Mouse (Mus musculus) embryonic facial prominence, embryonic 10.5 days (tissue): Measurements from ENCODE around the gene Kif3b. TPM values are rescaled to one million over a fixed set of nuclear protein-coding genes. Genes with fewer than 3 reads are reported as not detected.
A peak's percentile ranks its signal among the peaks of the same experiment; 100 is the strongest.

Experiments
- DNase-seq: peaks from one replicate; pipeline ENCODE4 v3.0.0-alpha.2; 2017; ENCODE audit warnings: low spot score
- H3K27ac ChIP-seq: fragments of 300-500 bp; sonication (generic); replicated peaks from 2 replicates; pipeline ENCODE4 v1.5.1; 2016; ENCODE audit warnings: mild to moderate bottlenecking
- H3K27me3 ChIP-seq: fragments of 300-500 bp; sonication (generic); replicated peaks from 2 replicates; pipeline ENCODE4 v1.6.1; 2016; ENCODE audit warnings: low read depth, mild to moderate bottlenecking; ENCODE audit not compliant: poor library complexity, severe bottlenecking
- H3K36me3 ChIP-seq: fragments of 300-500 bp; sonication (generic); replicated peaks from 2 replicates; pipeline ENCODE4 v1.6.1; 2016; ENCODE audit warnings: mild to moderate bottlenecking, moderate library complexity
- H3K4me1 ChIP-seq: fragments of 300-500 bp; sonication (generic); 2 replicates; pipeline ENCODE4 v1.6.1; 2016
- H3K4me3 ChIP-seq: fragments of 300-500 bp; sonication (generic); 2 replicates; pipeline ENCODE4 v1.5.1; 2016; ENCODE audit warnings: mild to moderate bottlenecking, moderate library complexity
- H3K9me3 ChIP-seq: fragments of 300-500 bp; sonication (generic); 2 replicates; pipeline ENCODE4 v1.6.1; 2016; ENCODE audit warnings: mild to moderate bottlenecking
- WGBS: fragments of 180-500 bp; shearing (Covaris S2); methylation state at CpG from one replicate; pipeline ENCODE4 v1.1.7; 2016; 5-methylcytosine and 5-hydroxymethylcytosine counted together
- polyA plus RNA-seq: library from polyadenylated mRNA; unstranded; fragments of >200 nt; fragmentation: Nextera tagmentation; extraction: Ambion mirVana; gene quantifications from 2 replicates; pipeline ENCODE4 v1.2.1, GENCODE M21; 2016

Gene Kif3b
- polyA plus RNA-seq, 1 experiment from 2014 or later: 6.4 TPM

DNA sequence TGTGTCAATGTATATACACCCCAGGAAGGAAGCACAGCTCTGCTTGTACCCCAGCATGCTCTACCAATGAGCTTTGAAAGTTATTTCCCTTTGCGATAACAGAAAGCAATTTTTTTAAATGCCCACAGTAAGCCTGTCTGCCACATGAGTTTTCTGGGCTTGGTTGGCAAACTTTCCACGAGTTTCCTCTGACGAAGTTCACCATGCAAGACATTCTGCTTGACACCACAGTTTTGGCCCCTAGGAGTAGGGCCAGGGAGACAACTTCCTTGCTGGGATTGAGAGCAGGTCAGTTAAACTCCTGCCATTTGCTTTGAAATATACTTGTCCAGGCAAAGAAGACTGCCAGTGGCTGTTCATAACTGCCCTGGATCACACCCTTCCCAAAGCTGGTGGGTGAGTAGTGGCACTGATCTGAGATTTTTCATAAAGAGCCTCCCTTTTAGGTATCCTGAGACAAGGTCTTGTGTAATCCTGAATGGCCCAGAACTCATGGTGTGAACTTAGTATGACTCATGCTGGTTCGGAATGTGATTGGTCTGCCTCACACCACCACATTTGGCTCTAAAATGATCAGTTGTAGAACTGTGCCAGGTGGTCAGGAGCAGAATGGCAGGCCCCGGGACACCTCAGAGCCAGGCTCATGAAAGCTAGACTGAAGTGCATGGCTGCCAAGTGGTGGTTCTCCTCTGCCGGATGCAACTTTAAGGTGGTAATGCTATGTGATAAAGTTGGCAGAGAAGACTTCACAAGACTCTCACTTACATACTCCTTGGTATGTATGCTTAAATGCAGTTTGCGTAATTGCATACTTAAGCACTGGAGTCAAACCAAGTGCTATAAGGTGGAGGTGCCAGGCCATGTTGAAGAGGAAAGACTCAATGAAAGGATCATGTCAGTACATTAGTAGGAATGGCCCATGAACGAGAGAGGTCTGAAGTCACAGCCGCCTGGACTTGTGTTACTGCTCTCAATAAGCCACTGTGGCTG lies 47.4 kb downstream of the Kif3b start:
- 89% methylated on average over 9 of the region's 9 CpGs for WGBS

DNA sequence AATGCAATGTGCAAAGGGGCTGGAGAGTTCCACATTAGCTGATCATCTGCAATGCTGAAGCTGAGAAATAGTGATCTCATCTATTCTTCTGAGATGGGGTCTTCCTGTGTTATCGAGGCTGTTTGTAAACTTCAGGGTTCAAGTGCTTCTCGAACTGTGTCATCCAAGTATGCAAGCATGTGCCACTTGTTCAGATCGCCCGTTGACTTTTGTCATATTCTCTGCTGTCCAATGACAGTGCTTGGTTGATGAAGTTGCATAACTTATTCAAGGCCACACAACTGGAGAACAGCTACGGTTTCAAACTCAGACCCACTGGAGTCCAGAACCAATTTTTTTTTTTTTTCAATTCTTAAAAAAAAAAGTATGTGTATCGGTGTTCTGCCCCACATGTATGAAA lies 51.0 kb downstream of the Kif3b start:
- Histone ChIP-seq H3K27me3 (no peaks in the 10 kb centered on the region), H3K27ac (no peak overlapping the region), H3K4me1 (peaks cover 16% of the 10 kb centered on the region), H3K36me3 (peaks cover 25% of the 10 kb centered on the region), H3K4me3 (no peak overlapping the region), H3K9me3 (no peaks in the 10 kb centered on the region)
- 95% methylated on average over 6 of the region's 6 CpGs for WGBS
- no peak for DNase-seq

More for the DNA sequence above, 47.4 kb downstream of the Kif3b start:
- no peak overlapping the region for H3K4me3 ChIP-seq
- H3K9me3 ChIP-seq: no peaks in the 10 kb centered on the region
- H3K36me3 ChIP-seq: peaks cover 19% of the 10 kb centered on the region
- no peak overlapping the region for H3K27ac ChIP-seq
- no peaks in the 10 kb centered on the region for H3K27me3 ChIP-seq
- DNase-seq: no peak
- peaks cover 11% of the 10 kb centered on the region for H3K4me1 ChIP-seq

DNA sequence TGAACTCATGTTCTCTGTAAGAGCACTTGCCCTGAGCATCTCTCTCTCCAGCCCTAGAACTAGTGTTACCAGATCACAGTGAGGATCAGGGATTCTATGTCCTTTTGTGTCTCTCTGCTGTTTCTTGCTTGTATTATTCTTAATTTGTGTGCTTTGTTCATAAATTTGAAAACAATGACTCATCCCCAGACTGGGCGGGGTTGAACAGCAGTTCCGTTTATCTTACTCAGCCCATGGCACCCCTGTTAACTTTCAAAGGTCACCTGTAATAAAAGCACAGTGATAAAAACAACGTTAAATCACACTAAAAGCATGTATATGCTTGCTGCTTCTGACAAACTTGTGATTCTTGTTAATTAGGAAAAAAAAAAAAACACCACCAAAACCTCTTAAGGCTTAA lies 51.4 kb downstream of the Kif3b start:
- Histone ChIP-seq H3K9me3 (no peaks in the 10 kb centered on the region), H3K27me3 (no peaks in the 10 kb centered on the region), H3K36me3 (peaks cover 25% of the 10 kb centered on the region), H3K4me1 (peaks cover 16% of the 10 kb centered on the region), H3K27ac (no peak overlapping the region), H3K4me3 (no peak overlapping the region)
- no peak for DNase-seq
- 88% methylated on average over 3 of the region's 3 CpGs for WGBS

DNA sequence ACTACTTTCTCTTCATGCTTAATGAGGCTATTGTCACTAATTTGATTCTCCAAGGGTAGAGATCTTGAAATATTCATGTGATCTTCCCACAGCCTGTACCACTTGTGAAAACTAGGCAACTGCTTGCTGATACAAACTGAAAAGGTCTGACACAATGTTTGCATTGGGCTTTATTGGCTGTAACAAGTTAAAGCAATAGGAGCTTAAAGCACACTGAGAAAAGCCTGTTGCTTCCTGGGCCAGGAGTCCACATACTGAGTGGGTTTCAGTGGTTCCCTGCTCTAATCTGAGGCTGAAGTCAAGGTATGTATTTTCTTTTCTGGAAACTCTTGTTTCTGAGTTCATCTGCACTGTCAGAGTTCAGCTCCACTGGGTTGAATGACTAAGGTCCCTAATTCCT lies 52.0 kb downstream of the Kif3b start:
- Histone ChIP-seq H3K4me1 (peaks cover 17% of the 10 kb centered on the region), H3K4me3 (no peak overlapping the region), H3K27me3 (no peaks in the 10 kb centered on the region), H3K36me3 (peaks cover 25% of the 10 kb centered on the region), H3K9me3 (no peaks in the 10 kb centered on the region), H3K27ac (no peak overlapping the region)
- no peak for DNase-seq

DNA sequence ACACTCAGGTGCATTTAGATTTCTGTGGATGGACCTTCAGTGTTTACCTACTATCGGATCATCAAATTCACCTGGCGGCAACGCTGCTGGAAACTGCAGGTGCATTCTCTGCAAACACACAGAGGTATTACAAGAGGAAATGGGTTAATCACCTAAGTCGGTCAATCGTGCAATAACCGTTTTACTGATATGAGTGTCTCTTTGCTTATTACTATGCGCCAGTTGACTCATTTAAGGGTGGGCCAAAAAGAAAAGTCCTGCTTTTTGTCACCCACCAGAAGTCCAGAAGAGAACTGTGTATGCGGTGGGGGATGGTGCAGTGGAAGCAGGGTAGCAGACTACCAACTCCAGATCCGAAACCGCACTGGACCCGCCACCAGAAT lies 53.8 kb downstream of the Kif3b start:
- DNase-seq: no peak
- peak overlapping the region; percentile 96 for H3K27ac ChIP-seq
- 9% methylated on average over 11 of the region's 11 CpGs for WGBS
- peaks cover 31% of the 10 kb centered on the region for H3K4me1 ChIP-seq
- peak overlapping the region; percentile 69 for H3K4me3 ChIP-seq
- peaks cover 33% of the 10 kb centered on the region for H3K36me3 ChIP-seq
- no peaks in the 10 kb centered on the region for H3K27me3 ChIP-seq
- H3K9me3 ChIP-seq: no peaks in the 10 kb centered on the region

DNA sequence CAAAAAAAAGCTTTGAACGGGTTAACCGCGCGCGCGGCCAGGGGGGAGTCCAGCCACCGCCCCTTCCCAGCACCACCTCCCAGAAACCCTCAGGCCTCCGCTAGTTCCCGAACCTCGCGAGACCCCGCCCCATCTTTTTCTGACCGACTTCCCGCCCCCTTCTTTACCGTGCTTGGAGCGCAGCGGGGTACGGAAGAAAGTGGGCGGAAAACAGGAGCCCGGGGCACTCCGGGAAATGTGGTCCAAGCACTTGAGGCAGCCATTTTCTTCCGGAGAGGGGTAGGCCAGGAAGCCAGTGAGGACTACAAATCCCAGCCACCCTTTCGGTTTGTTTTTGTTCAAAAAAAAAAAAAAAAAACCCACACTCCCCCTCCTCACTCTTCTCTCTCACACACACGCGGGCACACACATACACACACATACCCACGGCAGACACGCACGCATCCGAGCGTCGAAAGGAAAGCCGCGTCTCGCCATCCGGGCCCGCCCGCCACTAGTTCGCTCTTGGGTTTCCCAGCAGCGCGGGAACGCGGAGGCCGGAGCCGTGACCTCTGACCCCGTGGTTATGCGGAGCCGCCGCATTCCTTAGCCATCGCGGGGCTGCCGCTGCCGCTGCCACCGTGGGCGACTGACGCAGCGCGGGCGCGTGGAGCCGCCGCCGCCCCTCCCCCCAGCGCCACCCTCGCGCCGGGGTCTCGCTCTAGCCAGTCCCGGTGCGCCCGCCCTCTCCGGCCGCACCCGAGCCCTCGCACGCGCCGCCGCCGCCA lies 54.4 kb downstream of the Kif3b start, which contains the start of gene Asxl1:
Asxl1 (plus strand) TSS at position 376 of the 767 bp plus-strand sequence.
- under 1% methylated on average over 72 of the region's 79 CpGs for WGBS
- Histone ChIP-seq H3K4me3 (peak within 1 kb of the TSS; percentile 69), H3K9me3 (no peaks in the 10 kb centered on the region), H3K4me1 (peaks cover 37% of the 10 kb centered on the region), H3K36me3 (peaks cover 36% of the 10 kb centered on the region), H3K27ac (peak within 1 kb of the TSS; percentile 96), H3K27me3 (no peaks in the 10 kb centered on the region)
- peak; percentile 99 for DNase-seq

DNA sequence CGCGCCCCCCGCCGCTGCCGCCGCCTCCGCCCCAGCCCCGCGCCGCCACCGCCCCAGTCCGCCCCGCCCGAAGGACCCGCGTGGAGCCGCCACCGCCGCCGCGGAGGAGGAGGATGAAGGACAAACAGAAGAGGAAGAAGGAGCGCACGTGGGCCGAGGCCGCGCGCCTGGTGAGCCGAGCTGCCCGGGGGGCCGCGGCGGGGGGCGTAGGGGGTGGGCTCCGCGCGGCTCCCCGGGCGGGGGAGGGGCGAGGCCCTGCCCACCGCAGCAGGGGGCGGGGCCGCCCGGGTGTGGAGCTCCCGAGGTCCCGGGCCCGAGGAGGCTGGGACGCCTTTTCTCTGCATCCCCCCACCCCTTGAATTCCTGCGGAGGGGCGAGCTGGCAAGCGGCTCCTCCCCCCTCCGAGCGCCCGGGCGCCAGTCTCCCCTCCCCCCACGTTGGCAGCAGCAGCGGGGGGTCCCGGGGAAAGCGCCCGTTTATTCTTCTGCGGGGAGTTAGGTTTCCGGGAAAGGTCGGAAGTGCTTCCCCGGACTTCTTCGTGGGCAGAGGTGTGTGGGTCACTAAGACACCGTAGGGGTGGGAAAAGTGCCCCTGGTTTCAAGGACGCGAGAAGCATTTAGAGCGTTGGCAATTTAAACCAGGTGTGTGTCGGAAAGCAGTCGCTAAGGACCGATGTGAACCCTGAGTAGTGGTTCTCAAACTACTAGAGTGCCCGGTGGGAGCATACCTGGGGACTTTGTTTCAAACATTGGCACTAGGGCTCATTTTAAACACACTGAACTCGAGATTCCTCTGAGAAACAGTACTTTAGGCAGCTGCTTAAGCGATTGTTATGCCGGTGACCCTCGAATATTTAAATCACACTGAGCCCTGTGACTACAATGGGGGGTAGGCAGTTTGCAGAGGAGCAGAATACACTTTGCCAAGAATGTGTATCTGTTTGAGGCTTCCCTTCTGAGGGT lies 55.3 kb downstream of the Kif3b start:
- Histone ChIP-seq H3K9me3 (no peaks in the 10 kb centered on the region), H3K4me3 (peak overlapping the region; percentile 69), H3K4me1 (peaks cover 41% of the 10 kb centered on the region), H3K27ac (peak overlapping the region; percentile 96), H3K27me3 (no peaks in the 10 kb centered on the region), H3K36me3 (peaks cover 40% of the 10 kb centered on the region)
- peak; percentile 93 for DNase-seq
- 1% methylated on average over 67 of the region's 76 CpGs for WGBS

DNA sequence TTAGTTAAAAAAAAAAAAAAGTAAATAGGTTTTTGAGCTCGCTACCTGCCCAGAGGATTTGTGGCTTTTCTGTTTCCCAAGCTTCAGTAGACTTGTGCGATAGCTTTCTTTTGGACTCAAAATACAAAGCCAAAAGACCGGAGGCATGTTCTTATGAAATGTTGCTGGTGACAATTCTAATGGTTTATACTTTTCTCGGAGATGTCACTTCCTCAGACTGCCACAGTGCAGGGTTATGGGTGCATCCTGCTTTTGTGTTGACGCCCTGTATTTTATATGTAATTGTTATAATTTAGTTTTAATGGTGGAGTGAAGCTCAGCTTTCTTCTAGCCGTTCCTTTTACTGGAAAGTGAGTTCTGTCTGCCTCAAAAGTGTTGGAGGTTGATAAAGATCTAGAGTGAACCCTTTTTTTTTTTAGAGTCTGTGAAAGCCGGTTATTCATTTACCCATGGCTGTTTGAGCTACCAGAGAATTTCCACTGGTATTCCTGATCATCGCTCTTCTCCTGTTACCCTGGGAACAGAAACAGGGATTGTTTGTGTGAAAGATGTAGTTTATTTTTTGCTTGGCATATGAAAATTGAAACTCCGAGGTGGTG lies 56.1 kb downstream of the Kif3b start:
- no peak for DNase-seq
- peaks cover 41% of the 10 kb centered on the region for H3K4me1 ChIP-seq
- peaks cover 40% of the 10 kb centered on the region for H3K36me3 ChIP-seq
- H3K27ac ChIP-seq: peak overlapping the region; percentile 96
- H3K4me3 ChIP-seq: peak overlapping the region; percentile 69
- no peaks in the 10 kb centered on the region for H3K9me3 ChIP-seq
- 13% methylated on average over 9 of the region's 9 CpGs for WGBS
- no peaks in the 10 kb centered on the region for H3K27me3 ChIP-seq

DNA sequence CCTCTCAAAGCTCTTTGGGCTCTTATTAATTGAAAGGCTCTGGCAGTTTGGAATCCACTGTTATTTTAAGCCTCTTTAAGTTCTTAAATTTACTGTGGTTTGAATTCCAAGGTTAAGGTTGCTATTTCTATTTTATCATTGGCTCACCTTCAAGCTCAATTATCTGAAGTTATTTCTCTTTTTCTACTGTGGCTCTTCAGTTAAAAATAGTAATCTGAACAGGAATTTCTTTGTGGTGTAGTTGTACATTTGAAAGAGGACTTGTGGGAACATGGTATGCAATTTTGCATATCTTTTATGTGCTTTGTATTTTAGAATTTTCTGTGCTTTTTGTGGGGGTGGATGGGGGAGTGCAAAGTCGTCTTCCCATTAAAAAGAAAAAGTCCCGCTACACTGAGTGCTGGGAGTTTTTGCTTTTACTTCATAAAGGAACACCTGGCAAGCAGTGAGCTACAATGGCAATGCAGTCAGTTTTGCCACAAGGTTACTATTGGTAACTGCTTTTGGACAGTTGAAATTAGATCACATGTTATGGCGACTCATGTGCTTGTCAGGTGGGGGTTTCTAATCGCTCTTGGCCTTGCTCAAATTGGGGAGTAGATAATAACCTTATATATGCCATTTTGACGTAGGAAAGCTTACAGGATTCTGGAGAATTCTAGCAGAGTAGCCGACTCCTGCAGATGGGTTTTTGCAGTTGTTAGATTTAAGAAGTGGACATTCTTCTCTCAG lies 57.1 kb downstream of the Kif3b start:
- no peak for DNase-seq
- WGBS: 72% methylated on average over 6 of the region's 6 CpGs
- Histone ChIP-seq H3K27ac (no peak overlapping the region), H3K4me3 (peak overlapping the region; percentile 69), H3K4me1 (peaks cover 41% of the 10 kb centered on the region), H3K36me3 (peaks cover 48% of the 10 kb centered on the region), H3K27me3 (no peaks in the 10 kb centered on the region), H3K9me3 (no peaks in the 10 kb centered on the region)

DNA sequence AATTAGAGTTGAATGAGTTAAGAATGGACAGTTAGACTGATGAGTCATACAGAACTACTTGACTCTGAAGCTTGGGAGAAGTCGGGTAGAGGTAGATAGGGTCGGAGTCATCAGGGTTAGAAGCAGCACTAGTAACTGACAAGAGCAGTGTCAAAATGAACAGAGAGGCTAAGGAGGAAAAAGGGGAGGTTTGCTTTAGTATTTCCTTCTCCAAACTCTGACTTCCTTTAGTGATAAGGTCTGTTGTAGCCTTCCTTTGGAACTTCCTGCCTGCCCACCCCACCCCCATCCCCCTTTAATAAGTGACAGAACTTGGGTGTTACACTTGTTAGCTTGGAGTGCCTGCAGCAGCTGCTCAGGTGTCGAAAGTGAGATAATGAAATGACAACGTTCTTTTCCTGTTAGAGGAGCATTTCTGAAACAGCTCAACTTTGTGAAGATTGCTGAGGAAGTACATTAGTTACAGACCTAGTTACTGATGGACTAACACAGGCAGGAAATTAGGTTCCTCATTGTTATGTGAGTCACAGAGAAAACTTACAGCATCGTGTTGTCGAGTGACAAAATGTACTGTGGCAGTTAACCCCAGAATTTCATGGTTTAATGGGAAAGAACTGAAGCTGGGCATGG lies 59.5 kb downstream of the Kif3b start:
- Histone ChIP-seq H3K27ac (no peak overlapping the region), H3K4me1 (peaks cover 35% of the 10 kb centered on the region), H3K36me3 (peaks cover 63% of the 10 kb centered on the region), H3K9me3 (no peaks in the 10 kb centered on the region), H3K4me3 (peak overlapping the region; percentile 13; the same call in 1 of the 2 replicates), H3K27me3 (no peaks in the 10 kb centered on the region)
- DNase-seq: no peak
- 57% methylated on average over 6 of the region's 6 CpGs for WGBS

DNA sequence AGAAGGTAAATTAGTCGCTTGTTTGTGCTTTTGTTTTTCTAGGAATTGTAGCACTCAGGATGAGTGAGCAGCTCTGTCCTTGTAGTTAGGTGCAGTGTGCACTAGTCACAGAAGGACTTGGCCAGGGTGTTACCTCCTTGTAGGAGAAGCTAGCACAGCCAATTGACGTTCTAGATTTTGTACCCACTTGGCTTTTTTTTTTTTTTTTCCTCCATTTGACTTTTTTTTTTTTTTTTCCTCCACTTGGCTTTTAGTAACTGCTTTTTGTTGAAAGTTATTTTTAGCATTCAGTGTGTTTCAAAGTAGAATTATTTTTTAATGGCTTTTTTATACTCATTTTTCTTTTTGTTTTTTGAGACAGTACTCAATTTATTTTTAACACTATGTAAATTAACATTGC lies 63.4 kb downstream of the Kif3b start:
- peaks cover 98% of the 10 kb centered on the region for H3K36me3 ChIP-seq
- 90% methylated on average over 2 of the region's 2 CpGs for WGBS

More for the DNA sequence above, 63.4 kb downstream of the Kif3b start:
- H3K9me3 ChIP-seq: no peaks in the 10 kb centered on the region
- H3K27me3 ChIP-seq: no peaks in the 10 kb centered on the region
- no peak overlapping the region for H3K27ac ChIP-seq
- no peak for DNase-seq
- H3K4me3 ChIP-seq: no peak overlapping the region
- H3K4me1 ChIP-seq: peaks cover 15% of the 10 kb centered on the region
